Mouse (Mus musculus) adrenal gland, postnatal 25 days (tissue): ENCODE measurements around the gene Ctdnep1. TPM values are rescaled to one million over a fixed set of nuclear protein-coding genes. Genes with fewer than 3 reads are reported as not detected.

Experiments used
- DNase-seq: peaks from one replicate; pipeline ENCODE4 v3.0.0; 2021; ENCODE audit warnings: mixed read lengths
- total RNA-seq: library from RNA; stranded (reverse); gene quantifications from 2 replicates; pipeline ENCODE4 v1.2.3, GENCODE M21; 2021

The Ctdnep1 gene
- total RNA-seq, 1 experiment from 2014 or later = 123 TPM

- no peak for DNase-seq
These were observed 2.4 kb downstream of the Ctdnep1 start for GRCm38 (mm10) chr11:69983377-69983776.

DNA sequence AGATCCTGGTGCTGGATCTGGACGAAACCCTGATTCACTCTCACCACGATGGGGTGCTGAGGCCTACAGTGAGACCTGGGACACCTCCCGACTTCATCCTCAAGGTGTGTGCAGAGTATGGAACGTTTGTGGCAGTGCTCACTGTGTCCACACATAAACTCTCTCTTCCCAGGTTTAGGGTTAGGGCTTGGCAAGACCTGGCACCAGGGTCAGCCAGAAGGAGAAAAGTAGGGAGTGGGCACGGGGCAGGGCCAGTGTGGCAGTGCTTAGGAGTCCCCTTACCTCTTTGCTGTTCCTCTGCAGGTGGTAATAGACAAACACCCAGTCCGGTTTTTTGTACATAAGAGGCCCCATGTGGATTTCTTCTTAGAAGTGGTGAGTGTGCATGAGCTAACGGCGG, 3.5 kb downstream of the Ctdnep1 start:
- DNase-seq = no peak

- no peak for DNase-seq
These were observed 9.0 kb downstream of the Ctdnep1 start for GRCm38 (mm10) chr11:69989949-69990348.

- DNase-seq = peak; percentile 96
These were observed 10.1 kb downstream of the Ctdnep1 start, which contains the start of gene Gabarap for GRCm38 (mm10) chr11:69990850-69991691. Gene Gabarap (plus strand): TSS chr11:69991143.

DNA sequence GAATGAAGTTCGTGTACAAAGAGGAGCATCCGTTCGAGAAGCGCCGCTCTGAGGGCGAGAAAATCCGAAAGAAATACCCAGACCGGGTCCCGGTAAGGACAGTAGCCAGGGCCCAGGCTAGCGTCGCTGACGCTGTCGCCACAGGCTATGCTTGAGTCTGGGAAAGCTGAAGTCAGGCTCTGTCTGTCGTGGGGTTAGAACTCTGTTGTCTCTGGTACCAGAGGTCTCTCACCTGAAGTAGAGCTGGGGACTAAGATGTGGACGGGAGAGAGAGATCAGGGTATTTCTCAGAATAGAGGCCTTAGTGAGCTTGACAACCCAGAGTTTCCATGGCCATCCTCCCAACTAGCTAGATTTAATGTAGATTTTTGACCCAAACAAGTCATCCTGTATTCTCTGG, 10.8 kb downstream of the Ctdnep1 start:
- no peak for DNase-seq

DNA sequence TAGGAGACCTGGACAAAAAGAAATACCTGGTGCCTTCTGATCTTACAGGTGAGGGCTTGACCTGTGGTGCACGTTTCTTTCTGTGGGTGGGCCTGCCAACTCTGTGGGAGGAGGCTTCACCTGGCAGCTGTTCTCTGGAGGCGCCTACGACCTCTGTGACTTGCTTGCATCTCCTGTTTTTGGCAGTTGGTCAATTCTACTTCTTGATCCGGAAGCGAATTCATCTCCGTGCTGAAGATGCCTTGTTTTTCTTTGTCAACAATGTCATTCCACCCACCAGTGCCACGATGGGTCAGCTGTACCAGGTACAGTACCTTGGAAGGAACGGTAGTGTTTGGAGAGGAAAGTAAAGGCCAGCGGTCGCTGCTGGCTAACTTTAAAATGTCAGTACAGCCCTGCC, 11.4 kb downstream of the Ctdnep1 start:
- no peak for DNase-seq

DNA sequence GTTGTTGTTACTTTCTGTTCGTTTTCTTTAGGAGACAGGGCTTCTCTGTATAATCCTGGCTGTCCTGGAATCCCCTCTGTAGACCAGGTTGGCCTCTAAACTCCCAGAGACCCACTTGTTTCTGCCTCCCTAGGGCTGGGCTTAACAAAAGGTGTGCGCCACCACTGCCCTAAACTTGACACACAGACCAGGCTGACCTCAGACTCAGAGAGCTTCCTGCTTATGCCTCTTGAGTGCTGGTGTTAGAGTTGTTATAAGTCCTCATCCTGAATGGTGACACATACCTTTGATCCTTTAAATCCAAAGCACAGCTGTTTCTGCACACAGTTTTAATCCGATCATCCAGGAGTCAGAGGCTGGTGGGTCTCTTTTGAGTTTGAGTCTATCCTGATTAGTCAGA, 12.0 kb downstream of the Ctdnep1 start:
- DNase-seq = no peak

- DNase-seq = no peak
These were observed 13.6 kb downstream of the Ctdnep1 start for GRCm38 (mm10) chr11:69994401-69995090.

- peak; percentile 96 for DNase-seq
These were observed 14.5 kb downstream of the Ctdnep1 start, which contains the start of gene Phf23 for GRCm38 (mm10) chr11:69995391-69995960. Gene Phf23 (plus strand): TSS chr11:69995777.

- DNase-seq = peak; percentile 68
These were observed 15.5 kb downstream of the Ctdnep1 start for GRCm38 (mm10) chr11:69996161-69997061.

DNA sequence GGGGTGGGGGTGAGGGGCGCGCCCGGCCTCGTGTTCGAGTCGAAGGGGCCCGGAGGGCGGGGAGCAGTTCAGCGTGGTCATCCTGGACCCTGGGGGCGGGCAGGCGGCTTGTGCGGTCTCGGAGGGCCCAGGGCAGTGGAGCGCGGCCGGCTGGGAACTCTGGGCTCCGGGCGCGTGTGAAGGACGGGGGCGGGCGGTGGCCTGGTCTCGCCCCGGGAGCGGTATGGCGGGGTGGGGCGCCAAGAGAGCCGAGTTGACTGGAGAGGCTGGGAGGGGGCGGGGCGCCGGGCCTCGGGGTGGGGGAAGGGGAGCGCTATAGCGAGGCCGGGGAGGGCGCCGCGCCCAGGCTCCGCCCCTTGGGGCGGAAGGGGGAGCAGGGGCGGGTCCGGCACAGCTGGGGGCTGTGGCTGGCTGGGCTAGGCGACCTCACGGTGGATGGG, 16.1 kb downstream of the Ctdnep1 start:
- DNase-seq = peak; percentile 95

GRCm38 (mm10) chr11:69998567-69999491, 17.9 kb downstream of the Ctdnep1 start:
- DNase-seq = no peak

GRCm38 (mm10) chr11:69999666-70000065, 18.7 kb downstream of the Ctdnep1 start:
- no peak for DNase-seq

DNA sequence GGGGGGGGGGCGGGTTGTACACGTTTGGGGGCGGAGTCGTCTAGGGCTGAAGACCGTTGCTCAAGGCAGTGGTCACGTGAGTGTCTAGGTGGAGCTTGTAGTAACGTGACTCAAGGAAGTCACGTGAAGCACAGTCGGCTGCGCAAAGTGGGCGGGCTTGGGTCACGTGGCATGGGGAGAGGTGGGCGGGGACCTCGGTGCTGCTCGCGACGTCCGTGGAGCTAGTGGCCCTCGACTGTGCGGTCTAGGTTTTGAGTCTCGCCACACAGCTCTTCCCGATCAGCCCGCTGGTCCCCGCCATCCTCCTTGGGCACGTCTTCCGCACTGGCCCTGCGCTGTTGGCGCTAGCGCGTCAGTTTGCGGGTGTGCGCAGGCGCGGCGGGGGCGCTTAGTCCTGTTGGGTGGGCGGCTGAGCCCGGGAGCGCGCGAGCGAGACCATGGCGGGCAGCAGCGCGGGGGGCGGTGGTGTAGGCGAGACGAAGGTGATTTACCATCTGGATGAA, 19.5 kb downstream of the Ctdnep1 start, which contains the start of gene Dvl2:
Gene Dvl2, plus strand, starts transcription at position 200 of the 503 bp plus-strand sequence.
- peak; percentile 92 for DNase-seq

DNA sequence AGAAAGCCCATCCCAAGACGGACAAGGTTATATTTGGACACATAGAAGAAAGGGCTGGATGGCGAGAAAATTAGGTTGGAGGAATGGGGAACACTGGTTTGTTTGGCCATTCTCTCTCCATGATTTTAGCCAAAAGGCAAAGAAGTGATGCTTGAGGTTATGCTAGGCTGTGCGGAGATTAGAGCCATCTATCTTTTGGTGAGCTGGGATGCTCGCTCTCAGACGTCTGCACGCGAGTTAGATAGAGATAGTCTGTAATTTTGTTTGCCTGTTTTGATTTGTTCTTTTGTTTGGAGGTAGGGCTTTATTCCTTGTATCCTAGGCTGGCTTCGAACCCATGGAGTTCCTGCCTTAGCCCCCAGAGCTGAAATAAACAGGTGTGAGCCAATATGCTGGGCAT, 20.2 kb downstream of the Ctdnep1 start:
- DNase-seq = no peak

DNA sequence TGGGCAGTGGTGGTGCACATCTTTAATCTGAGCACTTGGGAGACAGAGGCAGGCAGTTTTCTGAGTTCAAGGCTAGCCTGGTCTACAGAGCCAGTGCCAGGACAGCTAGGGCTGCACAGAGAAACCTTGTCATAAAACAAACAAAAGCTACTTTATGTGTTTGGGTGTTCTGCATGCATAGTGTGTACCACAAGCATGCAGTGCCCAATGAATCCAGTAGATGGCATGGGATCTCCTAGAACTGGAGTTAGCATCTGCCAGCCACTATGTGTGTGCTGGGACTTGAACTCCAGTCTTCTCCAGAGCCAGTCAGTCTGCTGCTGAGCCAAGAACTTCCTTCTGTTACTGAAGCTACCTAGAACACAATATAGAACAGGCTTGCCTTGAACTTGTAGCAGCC, 20.9 kb downstream of the Ctdnep1 start:
- DNase-seq = no peak

- DNase-seq = no peak
These were observed 21.5 kb downstream of the Ctdnep1 start for GRCm38 (mm10) chr11:70002471-70002870.

DNA sequence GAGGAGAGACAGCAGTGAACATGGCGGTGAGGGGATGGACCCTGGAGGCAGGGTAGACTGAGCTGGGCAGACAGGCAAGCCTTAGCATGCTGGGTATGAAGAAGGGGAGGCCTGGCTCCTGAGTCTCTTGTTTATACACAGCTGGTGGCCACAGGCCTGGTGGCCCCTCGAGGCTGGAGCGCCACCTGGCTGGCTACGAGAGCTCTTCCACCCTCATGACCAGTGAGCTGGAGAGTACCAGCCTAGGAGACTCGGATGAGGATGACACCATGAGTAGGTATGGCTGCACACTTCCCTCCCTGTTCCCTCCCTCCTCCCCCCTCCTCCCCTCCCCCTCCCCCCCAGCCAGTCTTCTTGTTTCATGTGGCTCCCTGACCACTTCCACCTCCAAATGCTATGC, 24.6 kb downstream of the Ctdnep1 start:
- DNase-seq = no peak

DNA sequence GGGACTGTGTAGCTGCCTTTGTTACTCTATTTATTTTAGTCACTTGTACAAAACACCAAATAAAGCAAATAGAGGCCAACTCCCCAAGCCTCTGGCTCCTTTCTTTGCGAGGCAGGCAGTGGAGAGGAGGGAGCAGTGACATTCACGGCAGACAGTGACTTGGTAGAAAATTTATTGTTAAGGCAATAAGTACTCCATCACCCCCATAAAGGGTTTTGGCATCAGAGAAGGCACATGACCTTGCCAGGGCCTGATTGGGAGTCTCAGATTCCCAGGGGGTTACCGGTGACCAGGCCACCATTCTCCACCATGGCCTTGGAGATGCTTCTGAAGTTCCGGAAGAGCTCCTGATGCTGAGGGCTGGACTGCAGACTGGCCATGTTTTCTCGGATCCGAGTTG, 29.1 kb downstream of the Ctdnep1 start:
- no peak for DNase-seq

DNA sequence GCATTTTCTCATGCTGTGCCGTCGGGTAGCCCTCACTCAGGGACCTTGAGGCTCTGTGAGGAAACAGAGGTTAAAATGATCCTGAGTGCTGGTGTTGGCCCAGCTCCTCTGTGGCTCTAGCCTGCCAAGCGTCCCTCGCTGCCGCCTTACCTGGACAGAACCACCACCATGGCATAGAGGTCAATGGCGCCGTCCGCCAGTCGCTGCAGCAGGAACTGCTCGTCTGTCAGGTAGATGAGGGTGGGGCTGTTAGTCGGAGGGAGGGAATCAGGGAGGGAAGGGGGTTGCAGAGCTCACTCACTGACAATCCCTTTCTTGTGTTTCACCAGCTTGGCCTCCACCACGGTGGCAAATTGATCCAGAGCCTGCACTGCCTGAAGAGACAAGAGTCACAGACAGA, 29.6 kb downstream of the Ctdnep1 start:
- DNase-seq = no peak

- DNase-seq = no peak
These were observed 30.0 kb downstream of the Ctdnep1 start for GRCm38 (mm10) chr11:70010961-70011360.
